Mouse (Mus musculus): ENCODE data around the gene Mfn1.

GRCm38 (mm10) chr3:32573086-32573485 lies 43.8 kb downstream of the Mfn1 start:
- no peak for TF ChIP-seq CTCF (IDR thresholded peaks at IDR 0.05; ENCODE audit: low read depth, low read length)
- no peak for TF ChIP-seq POLR2A (IDR thresholded peaks at IDR 0.05; ENCODE audit: insufficient read depth, low read length)
- no peak for TF ChIP-seq EP300 (IDR thresholded peaks at IDR 0.05; ENCODE audit: insufficient read depth, low read depth, low read length)

Measured in ES-Bruce4 (cell line).